Mouse (Mus musculus) retina, postnatal 1 day (tissue): ENCODE data around the gene Gm11992.

Experiments used
- DNase-seq: peaks from one replicate; pipeline ENCODE4 v3.0.0-alpha.2; 2012

Gm11992 gene

GRCm38 (mm10) chr11:9116121-9116520 is 67.7 kb downstream of the Gm11992 start:
- peak; percentile 18 for DNase-seq

- no peak for DNase-seq
Measured at GRCm38 (mm10) chr11:9116916-9117315, 68.5 kb downstream of the Gm11992 start.

GRCm38 (mm10) chr11:9117358-9118049 is 69.1 kb downstream of the Gm11992 start:
- peak; percentile 72 for DNase-seq

- no peak for DNase-seq
Measured at GRCm38 (mm10) chr11:9118050-9118420, 69.6 kb downstream of the Gm11992 start, which contains the start of gene Upp1. Gene Upp1 (plus strand): TSS chr11:9118103.

GRCm38 (mm10) chr11:9118421-9119121 is 70.2 kb downstream of the Gm11992 start:
- DNase-seq: peak; percentile 59
